Mouse (Mus musculus) spleen, postnatal 36 days (tissue): ENCODE results near the gene Plin3.

Experiments used
- DNase-seq, 2 experiments: peaks; one replicate each; pipeline ENCODE4 v3.0.0; 2022; ENCODE audit warnings: low spot score in 2 of 2, mixed read lengths in 1 of 2

Plin3 gene

GRCm38 (mm10) chr17:56292531-56293222 is at the start of gene Plin3:
TSS of gene Plin3 (minus strand) at chr17:56292873.
- DNase-seq: no peak

- DNase-seq: no peak
Measured at GRCm38 (mm10) chr17:56340717-56341116, 48.0 kb upstream of the Plin3 start.

- peak; percentile 71 to 72 for DNase-seq
Measured at GRCm38 (mm10) chr17:56338909-56339308, 46.2 kb upstream of the Plin3 start.

GRCm38 (mm10) chr17:56337791-56338190 is 45.1 kb upstream of the Plin3 start:
- DNase-seq: no peak

DNA sequence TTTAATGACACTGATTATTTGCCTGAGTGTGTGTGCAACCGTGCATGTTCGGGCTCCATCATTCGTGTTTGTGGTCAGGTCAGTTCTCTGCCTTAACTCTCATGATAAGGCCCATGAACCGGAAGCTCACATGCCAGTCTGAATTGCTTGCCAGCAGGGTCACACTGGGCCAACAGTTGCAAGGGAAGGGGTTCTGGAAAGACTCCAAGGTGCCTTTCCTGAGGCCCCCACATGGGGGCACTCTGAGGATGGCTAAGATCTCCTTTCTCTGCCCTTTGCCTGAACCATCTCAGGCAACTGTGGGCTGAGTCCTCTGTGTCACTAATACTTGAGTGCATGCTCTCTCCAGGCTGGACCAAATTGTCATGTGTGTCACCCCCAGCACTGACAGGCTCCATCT is 44.5 kb upstream of the Plin3 start:
- DNase-seq: peak; percentile 44 to 51

DNA sequence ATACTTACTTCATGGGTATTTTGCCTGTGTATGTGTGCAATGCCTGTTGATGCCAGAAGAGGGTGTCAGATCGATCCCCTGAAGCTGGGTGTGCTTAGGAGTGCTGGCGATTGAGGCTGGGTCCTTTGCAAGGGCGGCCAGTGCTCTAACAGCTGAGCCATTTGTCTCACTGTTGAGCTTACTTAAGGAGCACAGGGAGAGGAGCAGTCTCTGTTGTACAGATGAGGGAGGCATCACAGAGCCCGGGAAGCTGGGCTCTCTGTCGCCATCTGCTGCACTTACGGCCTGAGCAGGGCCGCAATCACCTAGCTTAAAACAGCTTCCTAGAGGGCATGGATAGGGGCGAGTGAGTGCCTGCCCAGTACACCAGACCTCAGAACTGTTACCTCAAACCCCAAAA is 40.3 kb upstream of the Plin3 start:
- no peak for DNase-seq

DNA sequence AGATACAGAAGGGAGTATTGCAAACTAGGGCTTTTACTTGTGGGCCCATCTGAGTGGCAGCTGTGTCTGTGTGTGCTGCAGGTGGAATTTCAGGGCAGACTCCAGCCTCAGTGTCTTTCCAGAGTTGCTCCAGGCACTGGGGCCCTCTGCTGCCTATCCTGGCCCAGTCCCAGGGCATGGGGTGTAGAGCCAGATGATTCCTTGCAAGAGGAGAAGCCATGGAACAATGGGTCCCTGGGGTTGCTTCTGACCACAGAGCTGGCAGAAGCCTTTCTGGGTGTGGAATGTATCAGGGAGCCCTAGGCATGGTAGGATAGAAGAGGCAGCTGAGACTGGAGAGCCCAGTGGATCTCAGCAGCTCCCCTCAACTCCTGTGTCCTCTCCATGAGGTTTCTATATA is 38.6 kb upstream of the Plin3 start:
- DNase-seq: no peak

- peak in 1 of 2 experiments; percentile 27 for DNase-seq
Measured at GRCm38 (mm10) chr17:56330345-56330744, 37.7 kb upstream of the Plin3 start.

DNA sequence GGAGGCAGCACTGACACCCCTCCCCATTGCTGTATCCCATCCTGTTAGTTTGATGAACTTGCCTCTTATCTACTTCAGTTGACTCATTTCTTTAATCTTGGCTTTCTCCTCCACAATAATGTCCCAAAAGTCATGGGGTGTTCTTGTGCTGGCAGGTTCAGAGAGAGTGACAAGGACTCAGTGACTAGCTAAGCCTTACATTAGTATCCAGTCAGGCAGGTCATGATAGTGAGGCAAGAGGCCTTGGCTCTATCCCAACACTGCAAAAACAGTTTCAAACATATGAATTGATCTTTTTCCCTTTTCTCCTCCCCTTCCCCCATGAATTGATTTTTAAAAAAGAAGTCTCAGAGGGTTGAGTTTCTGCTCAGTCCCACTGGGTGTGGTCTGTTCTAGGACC is 36.6 kb upstream of the Plin3 start:
- no peak for DNase-seq

GRCm38 (mm10) chr17:56326153-56327147 is 33.8 kb upstream of the Plin3 start:
- no peak for DNase-seq

DNA sequence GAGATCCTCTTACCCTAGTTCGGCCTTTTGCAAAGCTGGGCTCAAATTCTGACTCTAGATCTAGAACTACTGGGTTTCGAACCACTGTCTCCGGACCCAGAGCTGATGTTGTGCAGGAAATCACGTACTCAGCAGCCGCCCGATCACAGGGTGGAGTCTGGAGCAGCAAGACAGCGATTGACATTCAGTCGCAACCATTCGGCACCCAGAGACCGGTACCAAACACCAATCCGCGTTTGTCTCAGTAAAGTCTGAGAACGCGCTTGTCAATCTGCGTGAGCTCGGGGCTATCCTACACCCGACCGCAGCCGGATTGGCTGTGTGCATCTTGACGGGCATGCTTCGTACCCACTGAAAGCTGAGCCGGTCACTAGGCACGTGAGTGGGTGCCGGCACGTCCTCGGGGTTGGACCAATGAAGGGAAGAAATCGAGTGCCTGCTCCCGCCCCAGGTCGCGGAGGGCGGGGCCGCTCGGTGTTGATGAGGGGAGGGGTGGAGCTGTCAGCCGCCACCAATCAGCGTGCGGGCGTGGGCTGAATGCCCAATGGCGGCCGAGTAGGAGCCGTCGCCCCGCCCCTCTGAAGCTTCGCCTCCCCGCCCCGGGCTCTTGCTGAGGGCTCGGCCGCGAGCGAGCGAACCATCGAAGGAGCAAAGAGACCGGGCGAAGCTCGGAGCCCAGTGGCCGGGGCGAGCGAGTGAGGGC is 32.9 kb upstream of the Plin3 start, which contains the start of gene Kdm4b:
TSS of gene Kdm4b (plus strand) at position 613 of the 703 bp plus-strand sequence.
- peak; percentile 99 for DNase-seq

DNA sequence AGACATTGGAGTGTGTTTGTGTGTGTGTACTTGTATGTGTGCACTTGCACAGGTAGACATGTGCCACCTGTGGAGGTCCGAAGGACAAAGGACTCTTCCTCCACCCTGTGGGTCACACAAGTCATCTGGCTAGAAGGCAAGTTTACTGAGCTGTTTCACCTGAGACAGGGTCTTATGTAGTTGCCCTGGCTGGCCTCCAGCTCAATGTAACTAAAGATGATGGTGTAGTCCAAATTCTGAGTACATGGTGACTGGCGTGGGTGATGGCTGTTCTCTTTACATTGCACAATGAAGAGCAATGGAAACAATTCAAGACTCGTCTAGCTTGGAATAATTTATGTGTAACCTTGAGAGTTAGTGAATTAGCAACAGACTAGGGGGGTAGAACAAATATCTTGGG is 31.7 kb upstream of the Plin3 start:
- DNase-seq: no peak

DNA sequence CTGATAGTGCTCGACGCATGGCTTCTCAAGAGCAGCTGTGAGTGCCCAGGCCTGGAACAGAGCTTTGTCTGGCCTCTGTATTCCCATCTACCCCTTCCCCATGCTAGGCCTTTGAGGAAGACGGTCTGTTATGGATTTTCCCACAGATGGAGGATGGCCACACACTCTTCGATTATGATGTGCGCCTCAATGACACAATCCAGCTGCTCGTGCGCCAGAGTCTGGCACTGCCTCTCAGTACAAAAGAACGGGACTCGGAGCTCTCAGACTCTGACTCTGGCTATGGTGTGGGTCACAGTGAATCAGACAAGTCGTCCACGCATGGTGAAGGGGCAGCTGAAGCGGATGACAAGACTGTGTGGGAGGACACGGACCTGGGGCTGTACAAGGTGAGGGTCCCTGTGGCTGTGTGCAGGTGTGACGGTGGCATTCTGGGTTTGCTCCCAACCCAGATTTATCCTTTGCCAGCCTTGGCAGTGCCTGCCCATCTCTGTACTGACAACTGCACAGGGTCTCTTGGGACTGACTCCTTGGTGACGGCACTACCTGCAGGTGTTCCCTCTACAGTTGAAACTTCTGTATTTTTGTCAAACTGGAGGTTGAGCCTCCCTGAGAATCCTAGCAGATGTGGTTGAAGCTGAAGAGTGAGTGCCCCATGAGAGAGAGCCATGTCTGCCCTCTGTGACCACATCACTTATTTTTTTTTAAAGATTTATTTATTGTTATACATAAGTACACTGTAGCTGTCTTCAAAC is 16.7 kb upstream of the Plin3 start:
- no peak for DNase-seq

GRCm38 (mm10) chr17:56308088-56308487 is 15.4 kb upstream of the Plin3 start:
- DNase-seq: no peak

DNA sequence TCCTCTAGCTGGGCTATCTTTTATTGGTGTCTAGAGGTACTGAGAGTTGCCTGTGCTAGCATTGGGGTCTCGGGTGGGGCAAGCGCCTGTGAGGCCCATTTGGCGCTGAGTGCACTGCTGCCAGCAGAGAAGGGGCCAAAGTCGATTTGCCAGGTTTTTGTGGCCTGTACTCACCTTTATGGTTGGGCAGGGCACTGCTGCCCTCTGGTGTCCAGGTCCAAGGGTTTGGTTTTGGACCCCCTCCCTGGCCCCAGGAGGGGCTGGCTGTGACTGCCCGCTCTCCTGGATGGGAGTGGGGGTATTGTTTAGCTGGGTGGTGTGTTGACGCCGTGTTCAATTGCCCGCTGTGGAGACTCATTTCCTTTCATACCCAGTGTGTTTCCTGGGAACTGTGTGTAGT is 13.2 kb upstream of the Plin3 start:
- DNase-seq: no peak

GRCm38 (mm10) chr17:56305156-56305555 is 12.5 kb upstream of the Plin3 start:
- DNase-seq: no peak

DNA sequence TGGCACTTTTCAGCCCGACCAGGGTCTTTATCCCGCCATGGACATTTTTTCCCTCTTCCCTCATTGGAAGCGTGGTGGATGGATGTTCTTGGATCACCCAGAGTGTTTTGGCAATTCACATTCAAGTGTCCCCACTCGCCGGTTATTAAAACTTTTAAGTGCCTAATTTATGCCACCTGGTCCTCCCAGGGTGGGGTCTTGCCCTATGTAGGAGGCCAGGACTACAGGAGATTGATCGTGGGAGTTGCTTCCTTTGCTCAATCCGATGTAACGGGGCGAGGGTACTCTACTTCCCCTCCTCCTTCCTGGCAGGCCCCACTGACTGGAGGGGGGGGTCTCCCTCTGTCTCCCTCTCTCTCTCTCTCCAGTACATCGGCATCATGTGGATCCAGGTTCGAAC is 12.0 kb upstream of the Plin3 start:
- no peak for DNase-seq

DNA sequence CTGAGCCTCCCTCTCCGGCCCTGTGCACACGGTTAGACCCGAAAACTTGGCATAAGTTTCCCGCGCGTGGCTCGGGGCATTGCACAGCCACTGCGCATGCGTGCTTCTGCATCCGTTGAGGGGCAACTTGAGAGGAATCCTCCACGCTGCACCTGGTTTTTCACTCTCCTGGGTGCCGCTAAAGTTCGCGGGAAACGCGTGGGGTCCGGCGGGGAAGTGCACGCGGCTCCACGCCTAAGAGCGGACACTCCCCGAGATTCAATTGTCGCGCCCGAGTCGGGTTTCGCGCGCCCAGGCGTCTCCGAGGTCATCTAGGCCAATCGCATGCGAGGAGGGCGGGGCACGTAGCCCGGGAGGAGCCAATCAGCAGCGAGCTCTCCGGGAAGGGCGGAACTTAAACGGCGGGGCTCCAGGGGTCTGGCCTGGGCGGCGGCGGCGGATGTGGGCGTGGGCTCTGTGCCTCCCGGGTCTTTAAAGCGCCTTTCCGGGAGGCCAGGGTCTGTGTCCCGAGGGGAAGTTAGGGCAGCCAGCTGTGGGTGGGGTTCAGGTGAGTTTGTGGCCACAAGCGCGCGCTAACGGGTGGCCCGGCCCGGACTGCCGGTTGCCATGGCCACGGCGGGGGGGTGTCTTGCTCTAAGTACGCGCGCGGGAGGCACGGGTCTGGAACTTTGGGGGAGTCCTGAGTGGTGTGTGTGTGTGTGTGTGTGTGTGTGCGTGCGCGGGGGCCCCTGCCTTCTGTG is 11.3 kb upstream of the Plin3 start:
- peak; percentile 95 to 96 for DNase-seq

- DNase-seq: peak; percentile 78 to 86
Measured at GRCm38 (mm10) chr17:56303160-56303846, 10.6 kb upstream of the Plin3 start, which contains the start of gene Uhrf1. TSS of gene Uhrf1 (plus strand) at chr17:56303321.
